Mouse (Mus musculus) embryonic facial prominence, embryonic 14.5 days (tissue): ENCODE data around the gene Fxyd4. TPM values are rescaled to one million over a fixed set of nuclear protein-coding genes. Genes with fewer than 3 reads are reported as not detected.

Experiments
- ATAC-seq: fragments of 200-750 bp; cut with Nextera tagmentation; 2 replicates; pipeline ENCODE4 v1.8.0; 2017; ENCODE audit warnings: low read depth, moderate number of reproducible peaks, moderate TSS enrichment
- DNase-seq: peaks from one replicate; pipeline ENCODE4 v3.0.0-alpha.2; 2015; ENCODE audit warnings: low spot score
- H3K27ac ChIP-seq: fragments of 300-500 bp; sonication (generic); replicated peaks from 2 replicates; pipeline ENCODE4 v1.5.1; 2014; ENCODE audit warnings: low read depth, mild to moderate bottlenecking, low read length, moderate library complexity
- H3K27me3 ChIP-seq: fragments of 300-500 bp; sonication (generic); replicated peaks from 2 replicates; pipeline ENCODE4 v1.6.1; 2014; ENCODE audit warnings: low read length; ENCODE audit not compliant: control insufficient read depth, insufficient read depth
- H3K36me3 ChIP-seq: fragments of 300-500 bp; sonication (generic); 2 replicates; pipeline ENCODE4 v1.6.1; 2014; ENCODE audit warnings: low read length, mixed read lengths; ENCODE audit not compliant: control insufficient read depth, insufficient read depth
- H3K4me1 ChIP-seq: fragments of 300-500 bp; sonication (generic); 2 replicates; pipeline ENCODE4 v1.6.1; 2014; ENCODE audit warnings: antibody characterized with exemption, low read length; ENCODE audit not compliant: control insufficient read depth, insufficient read depth
- H3K4me2 ChIP-seq: fragments of 300-500 bp; sonication (generic); 2 replicates; pipeline ENCODE4 v1.6.1; 2014; ENCODE audit warnings: low read depth, mild to moderate bottlenecking, low read length, moderate library complexity, mixed read lengths
- H3K4me3 ChIP-seq: fragments of 300-500 bp; sonication (generic); 2 replicates; pipeline ENCODE4 v1.5.1; 2014; ENCODE audit warnings: low read depth, mild to moderate bottlenecking, low read length
- H3K9ac ChIP-seq: fragments of 300-500 bp; sonication (generic); 2 replicates; pipeline ENCODE4 v1.6.1; 2014; ENCODE audit warnings: low read depth, mild to moderate bottlenecking, low read length, moderate library complexity, mixed read lengths
- H3K9me3 ChIP-seq: fragments of 300-500 bp; sonication (generic); 2 replicates; pipeline ENCODE4 v1.6.1; 2016; ENCODE audit warnings: low read length; ENCODE audit not compliant: control insufficient read depth
- WGBS: fragments of 180-500 bp; shearing (Covaris S2); extraction: QIAGEN DNeasy Blood & Tissue Kit; methylation state at CpG from one replicate; pipeline ENCODE4 v1.1.7; 2014; 5-methylcytosine and 5-hydroxymethylcytosine counted together
- polyA plus RNA-seq: library from polyadenylated mRNA; unstranded; fragments of >200 nt; fragmentation: Nextera tagmentation; extraction: Ambion mirVana; gene quantifications from 2 replicates; pipeline ENCODE4 v1.2.1, GENCODE M21; 2014

Fxyd4 gene
- 1.2 and 2.8 TPM in 2 replicates for polyA plus RNA-seq

DNA sequence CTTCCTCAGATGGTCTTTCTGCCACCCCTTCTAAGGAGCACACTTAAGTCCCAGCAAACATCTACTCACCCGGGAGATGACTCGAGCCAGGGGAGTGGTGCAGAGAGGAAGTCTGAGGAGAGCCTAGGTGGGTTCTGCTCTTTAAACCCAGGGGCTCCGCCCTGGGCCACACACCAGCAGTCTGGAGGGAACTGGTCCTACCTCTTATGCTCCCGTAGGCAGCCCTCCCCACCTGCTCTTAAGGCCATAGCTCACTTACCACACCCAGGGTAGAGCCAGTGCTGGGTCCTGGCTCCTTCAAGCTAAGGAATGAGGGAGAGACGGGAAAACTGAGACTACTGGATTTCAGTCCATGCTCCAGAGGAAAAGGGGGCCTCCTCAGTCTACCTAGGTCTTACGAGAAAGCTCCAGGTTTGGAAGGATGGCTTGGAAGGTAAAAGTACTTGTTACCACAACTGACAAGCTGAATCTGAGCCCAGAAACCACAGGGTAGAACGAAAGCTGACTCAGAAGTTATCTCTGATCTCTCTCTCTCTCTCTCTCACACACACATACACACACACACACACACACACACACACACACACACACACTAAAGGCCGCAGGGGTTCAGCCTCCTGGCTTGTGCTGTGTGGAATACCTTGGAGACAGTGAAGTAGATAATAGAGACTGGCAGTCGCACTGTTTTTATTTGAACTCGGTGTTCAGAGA is at the start of gene Fxyd4:
Gene Fxyd4, minus strand, starts transcription at position 471 of the 711 bp plus-strand sequence.
- no peak within 1 kb of the TSS for H3K27ac ChIP-seq
- 0 out of 2 replicates have a peak, but pooled peaks have one; percentile 38 for ATAC-seq

DNA sequence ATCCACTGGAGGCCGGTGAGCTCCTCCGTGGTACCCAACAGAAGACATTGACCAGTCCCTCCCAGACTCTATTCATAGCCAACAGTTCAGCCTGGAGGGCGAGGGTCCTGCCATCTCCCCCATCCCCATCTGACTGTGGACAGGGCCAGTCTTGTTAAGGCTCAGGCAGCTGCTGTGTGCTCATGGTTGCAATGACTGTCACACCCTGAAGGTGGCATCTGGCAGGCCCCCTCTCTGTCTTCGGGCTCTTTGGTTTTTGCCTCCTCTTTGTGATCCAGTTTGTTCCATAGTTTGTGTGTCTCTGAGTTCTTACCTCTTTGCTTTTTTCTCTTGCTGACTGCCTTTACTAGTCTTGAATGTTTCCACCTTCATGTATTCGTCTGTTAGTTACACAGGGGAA is 49.7 kb upstream of the Fxyd4 start:
- Histone ChIP-seq H3K4me1 (no peaks in the 10 kb centered on the region), H3K9ac (no peak overlapping the region), H3K27me3 (no peaks in the 10 kb centered on the region), H3K9me3 (no peaks in the 10 kb centered on the region), H3K36me3 (no peaks in the 10 kb centered on the region), H3K4me2 (no peak overlapping the region), H3K27ac (no peak overlapping the region), H3K4me3 (no peak overlapping the region)
- DNase-seq (no peak), ATAC-seq (no peak)
- WGBS = 57% methylated on average over 5 of the region's 5 CpGs

More for the DNA sequence above, at the start of gene Fxyd4:
- DNase-seq = no peak
- no peaks in the 10 kb centered on the region for H3K27me3 ChIP-seq
- no peak within 1 kb of the TSS for H3K9ac ChIP-seq
- H3K9me3 ChIP-seq = no peaks in the 10 kb centered on the region
- WGBS = 80% methylated on average over 10 of the region's 10 CpGs
- no peaks in the 10 kb centered on the region for H3K4me1 ChIP-seq
- H3K36me3 ChIP-seq = no peaks in the 10 kb centered on the region
- H3K4me3 ChIP-seq = no peak within 1 kb of the TSS
- H3K4me2 ChIP-seq = no peak within 1 kb of the TSS

DNA sequence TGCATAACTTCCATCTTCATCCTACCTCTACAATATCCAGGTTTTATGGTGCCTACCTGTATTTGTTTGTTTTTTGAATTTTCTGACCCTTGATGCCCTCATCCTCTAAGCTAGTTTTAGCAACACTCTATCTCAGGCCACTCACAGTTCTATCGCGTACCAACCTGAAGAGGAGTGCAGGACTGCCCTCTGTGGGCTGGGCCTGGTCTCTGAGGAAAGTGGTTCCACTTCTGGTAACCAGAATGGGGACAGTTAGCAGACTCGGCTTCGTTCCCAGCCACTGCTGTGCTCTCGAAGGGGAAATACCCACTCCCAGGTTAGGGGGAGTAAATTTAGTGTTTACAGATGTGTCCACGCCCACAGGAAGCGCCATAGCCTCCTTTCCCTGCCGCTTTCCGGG is 29.2 kb upstream of the Fxyd4 start:
- ATAC-seq (no peak), DNase-seq (peak; percentile 10)
- 40% methylated on average over 9 of the region's 9 CpGs for WGBS
- H3K36me3 ChIP-seq = no peaks in the 10 kb centered on the region
- no peak overlapping the region for H3K4me3 ChIP-seq
- no peak overlapping the region for H3K4me2 ChIP-seq
- no peaks in the 10 kb centered on the region for H3K4me1 ChIP-seq
- no peaks in the 10 kb centered on the region for H3K27me3 ChIP-seq
- no peak overlapping the region for H3K9ac ChIP-seq
- H3K27ac ChIP-seq = no peak overlapping the region
- no peaks in the 10 kb centered on the region; the same call in 1 of the 2 replicates for H3K9me3 ChIP-seq

DNA sequence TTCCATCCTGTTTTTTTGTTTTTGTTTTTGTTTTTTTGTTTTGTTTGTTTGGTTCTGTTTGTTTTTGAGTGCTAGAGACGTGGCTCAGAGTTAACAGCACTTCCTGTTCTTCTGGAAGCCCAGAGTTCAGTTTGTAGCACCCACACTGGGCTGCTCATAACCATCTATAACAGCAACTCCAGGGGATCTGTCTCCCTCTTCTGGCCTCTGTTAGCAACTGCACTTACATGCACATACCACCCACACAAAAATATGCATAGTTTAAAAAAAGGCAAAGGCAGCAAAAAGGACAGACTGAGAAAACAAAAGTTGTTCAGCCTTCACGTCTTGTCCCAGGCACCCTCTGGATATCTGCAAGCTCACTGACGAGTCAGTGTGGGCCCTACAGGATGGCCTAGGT is 25.7 kb upstream of the Fxyd4 start:
- no peak for ATAC-seq
- 83% methylated on average over 3 of the region's 3 CpGs for WGBS
- H3K27ac ChIP-seq = no peak overlapping the region
- no peaks in the 10 kb centered on the region for H3K27me3 ChIP-seq
- no peak overlapping the region for H3K4me3 ChIP-seq
- no peaks in the 10 kb centered on the region for H3K36me3 ChIP-seq
- no peak for DNase-seq
- no peaks in the 10 kb centered on the region; the same call in 1 of the 2 replicates for H3K9me3 ChIP-seq
- no peaks in the 10 kb centered on the region for H3K4me1 ChIP-seq
- H3K9ac ChIP-seq = no peak overlapping the region
- H3K4me2 ChIP-seq = no peak overlapping the region

DNA sequence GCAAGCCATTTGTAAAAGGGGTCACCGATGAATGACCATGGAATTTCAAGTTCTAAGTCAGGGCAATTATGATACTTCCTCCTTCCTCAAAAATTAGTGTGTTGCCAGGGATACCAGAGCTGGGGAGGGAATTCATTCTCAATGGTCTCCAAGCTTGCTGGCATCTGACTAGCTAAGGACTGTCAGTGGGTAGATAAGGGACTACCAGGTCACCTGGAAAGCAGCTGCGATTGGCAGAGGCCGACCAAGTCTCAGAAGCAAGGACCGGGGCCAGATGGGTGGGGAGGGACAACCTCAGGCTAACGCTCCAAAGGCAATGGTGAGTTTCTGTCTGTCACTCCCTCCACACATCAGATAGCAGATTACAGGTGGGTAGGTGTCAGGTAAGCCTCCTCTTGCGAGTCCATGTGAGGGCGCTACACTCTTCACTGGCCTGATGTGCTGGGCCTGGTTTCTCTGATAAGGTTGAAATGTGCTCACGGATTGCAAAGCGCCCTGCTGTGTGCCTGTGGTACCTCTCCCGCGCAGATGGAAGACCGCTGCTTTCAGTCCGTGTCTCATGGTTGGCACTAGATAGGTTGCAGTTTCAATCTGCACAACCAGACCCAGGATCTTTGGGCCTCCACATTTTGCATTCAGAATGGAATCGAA is 19.5 kb upstream of the Fxyd4 start:
- no peaks in the 10 kb centered on the region for H3K36me3 ChIP-seq
- no peak overlapping the region for H3K4me2 ChIP-seq
- H3K27ac ChIP-seq = no peak overlapping the region
- ATAC-seq (no peak), DNase-seq (no peak)
- no peak overlapping the region for H3K4me3 ChIP-seq
- 14% methylated on average over 14 of the region's 14 CpGs for WGBS
- H3K27me3 ChIP-seq = no peaks in the 10 kb centered on the region
- 0 out of 2 replicates have a peak, but pooled peaks cover 3% of the 10 kb centered on the region for H3K9me3 ChIP-seq
- H3K9ac ChIP-seq = no peak overlapping the region
- H3K4me1 ChIP-seq = no peaks in the 10 kb centered on the region

DNA sequence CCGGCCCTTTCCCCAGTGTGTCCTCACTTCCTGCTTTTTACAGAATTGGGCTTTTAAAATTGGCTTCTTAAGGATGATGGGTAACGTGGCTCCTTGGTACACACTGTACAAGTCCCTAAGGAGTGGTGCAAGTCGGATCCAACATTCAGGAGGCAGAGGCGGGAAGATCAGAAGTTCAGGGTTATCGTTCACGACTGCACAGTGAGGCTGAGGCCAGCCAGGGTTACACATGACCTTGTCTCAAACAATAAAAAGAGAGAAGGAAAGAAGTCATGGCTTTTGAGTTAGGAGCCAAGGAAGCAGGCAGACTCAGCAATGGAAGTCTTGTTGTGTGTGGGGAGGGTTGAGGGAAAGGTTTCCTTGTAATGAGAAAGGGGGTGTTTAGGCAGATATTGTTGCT is 18.7 kb upstream of the Fxyd4 start:
- Histone ChIP-seq H3K27ac (no peak overlapping the region), H3K4me1 (no peaks in the 10 kb centered on the region), H3K27me3 (no peaks in the 10 kb centered on the region), H3K4me2 (no peak overlapping the region), H3K9ac (no peak overlapping the region), H3K9me3 (0 out of 2 replicates have a peak, but pooled peaks cover 3% of the 10 kb centered on the region), H3K4me3 (no peak overlapping the region), H3K36me3 (no peaks in the 10 kb centered on the region)
- DNase-seq = no peak
- 70% methylated on average over 6 of the region's 6 CpGs for WGBS
- ATAC-seq = no peak

DNA sequence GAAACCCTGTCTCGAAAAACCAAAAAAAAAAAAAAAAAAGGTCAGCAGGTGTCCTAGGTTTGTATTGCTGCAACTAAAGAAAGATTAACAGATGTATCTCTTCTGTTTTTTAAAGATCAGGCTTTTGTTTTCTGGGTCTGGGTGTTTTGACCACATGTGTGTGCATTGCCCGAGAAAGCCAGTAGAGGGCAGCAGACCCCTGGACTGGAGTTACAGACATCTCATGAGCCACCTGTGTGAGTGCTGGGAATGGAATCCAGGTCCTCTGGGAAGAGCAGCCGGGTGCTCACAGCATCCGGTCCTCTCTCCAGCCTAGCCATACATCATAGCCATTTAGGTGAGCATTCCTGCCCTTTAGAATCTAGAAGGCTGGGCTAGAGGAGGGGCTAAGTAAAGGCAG is 14.8 kb upstream of the Fxyd4 start:
- no peaks in the 10 kb centered on the region for H3K4me1 ChIP-seq
- no peak overlapping the region for H3K9ac ChIP-seq
- H3K27me3 ChIP-seq = no peaks in the 10 kb centered on the region
- DNase-seq (no peak), ATAC-seq (no peak)
- H3K9me3 ChIP-seq = 0 out of 2 replicates have a peak, but pooled peaks cover 3% of the 10 kb centered on the region
- no peak overlapping the region for H3K4me3 ChIP-seq
- 87% methylated on average over 4 of the region's 4 CpGs for WGBS
- H3K27ac ChIP-seq = no peak overlapping the region
- H3K36me3 ChIP-seq = no peaks in the 10 kb centered on the region
- no peak overlapping the region for H3K4me2 ChIP-seq

DNA sequence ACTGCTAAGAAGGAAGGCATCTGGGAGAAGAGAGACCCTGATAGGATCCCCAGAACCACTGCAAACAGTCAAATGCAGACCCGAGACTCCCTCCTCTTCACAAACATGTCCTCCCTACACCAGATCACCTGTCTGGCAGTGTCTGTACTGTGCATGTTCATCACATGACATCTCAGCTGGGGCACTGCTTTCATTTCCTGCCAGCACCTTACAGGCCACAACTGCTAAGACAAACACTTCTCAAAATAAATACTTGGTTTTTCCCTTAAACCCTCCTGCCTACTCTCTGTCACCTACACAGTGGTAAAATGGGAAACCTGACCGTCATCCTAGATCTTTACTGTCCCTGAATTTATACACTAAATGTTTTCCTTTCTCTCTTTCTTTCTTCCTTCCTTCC is 6.4 kb upstream of the Fxyd4 start:
- Histone ChIP-seq H3K4me1 (no peaks in the 10 kb centered on the region), H3K9ac (no peak overlapping the region), H3K27me3 (no peaks in the 10 kb centered on the region), H3K36me3 (no peaks in the 10 kb centered on the region), H3K27ac (no peak overlapping the region), H3K9me3 (no peaks in the 10 kb centered on the region), H3K4me3 (no peak overlapping the region), H3K4me2 (no peak overlapping the region)
- WGBS = 80% methylated on average over 2 of the region's 2 CpGs
- ATAC-seq (no peak), DNase-seq (no peak)
